Mouse (Mus musculus) small intestine, adult 2 months (tissue): ENCODE results near the gene Fam129a. TPM values are rescaled to one million over a fixed set of nuclear protein-coding genes. Genes with fewer than 3 reads are reported as not detected.

Experiments
- H3K27ac ChIP-seq: fragments of 200-500 bp; 2 replicates; pipeline ENCODE4 v1.5.1; 2012; ENCODE audit warnings: low read depth, low read length, control low read depth, inconsistent platforms; ENCODE audit not compliant: insufficient read depth
- H3K27me3 ChIP-seq: fragments of 200-500 bp; 2 replicates; pipeline ENCODE4 v1.6.1; 2012; ENCODE audit warnings: mild to moderate bottlenecking, moderate library complexity, low read length, inconsistent platforms; ENCODE audit not compliant: control insufficient read depth, insufficient read depth
- H3K36me3 ChIP-seq: fragments of 200-500 bp; 2 replicates; pipeline ENCODE4 v1.6.1; 2012; ENCODE audit warnings: mild to moderate bottlenecking, low read length, control low read depth, inconsistent platforms; ENCODE audit not compliant: control insufficient read depth, insufficient read depth
- H3K4me1 ChIP-seq: fragments of 200-500 bp; 2 replicates; pipeline ENCODE4 v1.6.1; 2012; ENCODE audit warnings: low read length, inconsistent platforms, mixed read lengths; ENCODE audit not compliant: control insufficient read depth, insufficient read depth, insufficient read length
- H3K4me3 ChIP-seq: fragments of 200-500 bp; 2 replicates; pipeline ENCODE4 v1.5.1; 2012; ENCODE audit warnings: low read depth, mild to moderate bottlenecking, control low read depth, inconsistent platforms, low read length, moderate library complexity
- CTCF ChIP-seq: fragments of 200-500 bp; IDR thresholded peaks from 2 replicates; pipeline ENCODE4 v1.5.1; 2012; ENCODE audit warnings: low read depth, mild to moderate bottlenecking, control low read depth, inconsistent platforms, low read length, moderate library complexity, mixed read lengths; ENCODE audit not compliant: insufficient replicate concordance, insufficient read length; ENCODE audit errors: extremely low read depth
- POLR2A ChIP-seq: fragments of 200-500 bp; IDR thresholded peaks from 2 replicates; pipeline ENCODE4 v1.6.1; 2012; ENCODE audit warnings: low read depth, mild to moderate bottlenecking, control low read depth, inconsistent platforms, low read length, moderate library complexity
- WGBS: fragments of 180-500 bp; shearing (Covaris S2); methylation state at CpG from one replicate; pipeline ENCODE4 v1.1.7; 2018; 5-methylcytosine and 5-hydroxymethylcytosine counted together
- polyA plus RNA-seq: library from polyadenylated mRNA; depleted of rRNA; stranded (reverse); fragments of >200 nt; gene quantifications from 2 replicates; pipeline ENCODE4 v1.2.3, GENCODE M21; 2012

Gene Fam129a
- polyA plus RNA-seq, 1 experiment, result 1.6 TPM

GRCm38 (mm10) chr1:151627141-151627540, 56.2 kb downstream of the Fam129a start:
- no peaks in the 10 kb centered on the region for H3K36me3 ChIP-seq
- no peaks in the 10 kb centered on the region for H3K4me1 ChIP-seq
- H3K4me3 ChIP-seq, result no peak overlapping the region
- 29% methylated on average over 3 of the region's 3 CpGs for WGBS
- 0 out of 2 replicates have a peak, but pooled peaks cover 3% of the 10 kb centered on the region for H3K27me3 ChIP-seq
- H3K27ac ChIP-seq, result no peak overlapping the region
- no peak for TF ChIP-seq POLR2A
- TF ChIP-seq CTCF, result no peak

DNA sequence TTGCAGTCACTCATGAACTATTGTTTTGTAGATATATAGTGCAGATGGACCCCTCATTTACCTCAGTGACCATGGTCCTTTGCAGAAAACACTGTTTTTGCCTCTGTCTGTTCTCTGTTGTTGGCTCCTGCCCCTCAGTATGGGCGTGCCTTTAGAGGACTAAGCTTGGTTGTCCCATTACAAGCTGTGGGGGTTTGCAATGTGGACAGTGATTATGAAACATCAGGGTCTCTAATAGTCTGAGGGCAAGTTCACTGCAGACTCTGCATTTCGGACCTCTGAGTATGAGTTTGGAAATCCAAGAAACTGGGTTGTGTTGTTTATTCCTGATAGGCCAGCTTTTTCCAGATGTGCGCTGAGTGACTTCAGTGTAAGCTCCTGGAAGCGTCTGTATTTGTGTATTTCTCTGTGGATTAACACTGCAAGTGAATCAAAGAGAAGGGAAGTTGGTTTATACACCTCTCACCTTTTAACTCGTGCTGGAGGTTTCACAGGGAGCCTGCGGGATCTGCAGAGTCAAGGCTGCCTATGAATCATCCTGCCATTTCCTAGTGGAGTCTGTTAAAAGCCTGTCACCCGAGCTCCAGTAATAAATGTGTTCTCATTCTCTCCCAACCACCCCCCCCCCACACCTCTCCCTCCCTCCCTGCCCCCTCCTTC, 58.7 kb downstream of the Fam129a start:
- Histone ChIP-seq H3K4me3 (no peak overlapping the region), H3K27me3 (no peaks in the 10 kb centered on the region), H3K27ac (no peak overlapping the region), H3K4me1 (no peaks in the 10 kb centered on the region), H3K36me3 (no peaks in the 10 kb centered on the region)
- 47% methylated on average over 7 of the region's 7 CpGs for WGBS
- no peak for TF ChIP-seq POLR2A
- TF ChIP-seq CTCF, result no peak

DNA sequence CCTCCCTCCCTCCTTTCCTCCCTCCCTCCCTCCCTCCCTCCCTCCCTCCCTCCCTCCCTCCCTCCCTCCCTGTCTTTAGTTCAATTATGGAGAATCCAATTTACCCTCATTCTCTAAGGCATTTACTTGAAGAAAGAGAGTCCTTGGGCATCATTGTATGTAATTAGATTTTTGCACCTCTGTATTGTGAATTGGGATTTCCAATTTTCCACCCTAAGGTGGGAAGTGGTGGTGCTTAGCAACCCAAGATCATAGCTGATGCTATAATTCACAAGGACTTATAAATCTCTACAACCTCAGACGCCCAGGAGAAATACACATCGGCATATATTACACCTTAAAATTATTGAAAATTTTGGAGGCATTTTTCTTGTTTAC, 59.3 kb downstream of the Fam129a start:
- no peaks in the 10 kb centered on the region for H3K27me3 ChIP-seq
- no peaks in the 10 kb centered on the region for H3K36me3 ChIP-seq
- H3K4me3 ChIP-seq, result no peak overlapping the region
- H3K4me1 ChIP-seq, result no peaks in the 10 kb centered on the region
- 80% methylated on average over 2 of the region's 2 CpGs for WGBS
- TF ChIP-seq CTCF (no peak), POLR2A (no peak)
- H3K27ac ChIP-seq, result no peak overlapping the region

- Histone ChIP-seq H3K27ac (no peak overlapping the region), H3K4me1 (no peaks in the 10 kb centered on the region), H3K27me3 (no peaks in the 10 kb centered on the region), H3K36me3 (no peaks in the 10 kb centered on the region), H3K4me3 (no peak overlapping the region)
- TF ChIP-seq CTCF, result no peak
- TF ChIP-seq POLR2A, result no peak
- WGBS, result 34% methylated on average over 2 of the region's 2 CpGs
Measured at GRCm38 (mm10) chr1:151631061-151631460, 60.1 kb downstream of the Fam129a start.

DNA sequence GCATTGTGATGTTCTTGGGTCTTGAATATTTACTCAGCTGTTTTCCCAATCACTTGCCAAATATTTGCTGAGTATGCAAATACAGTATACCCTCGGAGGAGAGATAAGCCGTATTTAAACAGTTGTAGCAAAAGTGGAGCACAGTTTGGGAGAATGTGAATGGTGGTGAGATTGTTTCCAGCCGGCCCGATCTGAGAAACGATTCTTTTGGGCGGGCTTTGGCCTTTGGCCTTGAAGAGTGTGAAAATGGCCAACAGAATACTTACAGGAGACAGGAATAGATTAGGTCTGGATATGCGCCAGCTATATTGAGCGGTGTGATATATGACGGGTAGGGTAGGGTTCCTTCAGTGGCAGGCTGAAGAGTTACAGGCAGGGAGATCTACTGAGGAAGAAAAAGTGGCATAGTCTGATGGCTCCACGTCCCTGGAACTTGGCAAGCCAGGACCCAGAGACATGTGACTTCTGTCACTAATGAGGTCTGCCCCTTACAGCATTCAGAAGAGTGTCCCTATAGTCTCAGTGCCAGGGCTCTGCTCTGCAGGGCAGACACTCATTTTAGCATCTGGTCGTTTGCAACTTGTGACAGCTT, 60.8 kb downstream of the Fam129a start:
- no peak overlapping the region for H3K27ac ChIP-seq
- H3K36me3 ChIP-seq, result no peaks in the 10 kb centered on the region
- 20% methylated on average over 11 of the region's 11 CpGs for WGBS
- no peak for TF ChIP-seq POLR2A
- H3K27me3 ChIP-seq, result no peaks in the 10 kb centered on the region
- H3K4me3 ChIP-seq, result no peak overlapping the region
- H3K4me1 ChIP-seq, result no peaks in the 10 kb centered on the region

DNA sequence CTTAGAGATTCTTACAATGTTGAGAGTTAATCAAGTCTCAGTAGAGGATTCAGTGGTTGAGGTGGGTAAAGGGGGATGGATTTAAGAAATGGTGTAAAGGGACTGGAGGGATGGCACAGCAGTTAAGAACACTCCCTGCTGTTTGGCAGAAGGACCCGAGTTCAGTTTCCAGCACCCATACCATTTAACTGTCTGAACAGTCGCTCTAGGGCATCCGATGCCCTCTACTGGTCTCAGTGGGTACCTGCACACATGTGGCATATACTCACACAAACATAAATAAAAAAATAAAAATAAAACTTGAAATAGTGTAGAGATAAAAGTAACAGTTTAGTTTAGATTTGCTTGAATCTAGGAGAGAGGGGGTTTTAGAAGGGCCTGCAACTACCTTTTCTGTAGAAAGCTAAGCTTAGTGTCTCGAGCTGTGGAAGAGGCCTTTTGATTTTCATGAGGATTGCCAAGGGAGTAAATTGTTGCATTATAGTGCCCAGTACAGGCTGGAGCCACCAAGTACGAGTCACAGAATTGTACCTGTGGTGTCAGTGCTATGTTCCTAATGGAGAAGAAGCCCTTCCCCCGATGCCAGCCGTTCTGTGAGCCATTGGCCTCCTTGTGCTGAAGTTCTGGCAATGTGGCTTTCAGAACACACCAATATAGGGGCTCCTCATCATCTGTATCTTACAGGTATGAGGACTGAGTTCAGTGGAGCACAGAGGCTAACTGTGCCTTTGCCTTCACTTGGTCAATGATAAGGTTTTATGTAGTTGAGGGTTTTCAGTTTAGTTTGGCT, 61.8 kb downstream of the Fam129a start:
- Histone ChIP-seq H3K4me3 (no peak overlapping the region), H3K4me1 (no peaks in the 10 kb centered on the region), H3K27me3 (no peaks in the 10 kb centered on the region), H3K27ac (no peak overlapping the region), H3K36me3 (no peaks in the 10 kb centered on the region)
- TF ChIP-seq CTCF (no peak), POLR2A (no peak)
- 97% methylated on average over 7 of the region's 7 CpGs for WGBS

GRCm38 (mm10) chr1:151636637-151637036, 65.7 kb downstream of the Fam129a start:
- WGBS, result 57% methylated on average over 3 of the region's 3 CpGs
- no peak overlapping the region for H3K27ac ChIP-seq
- H3K4me3 ChIP-seq, result no peak overlapping the region
- no peaks in the 10 kb centered on the region; the same call in 1 of the 2 replicates for H3K36me3 ChIP-seq
- H3K27me3 ChIP-seq, result no peaks in the 10 kb centered on the region
- TF ChIP-seq CTCF (no peak), POLR2A (no peak)
- H3K4me1 ChIP-seq, result no peaks in the 10 kb centered on the region
